Mouse (Mus musculus) brain, embryonic 14.5 days (tissue): ENCODE data around the gene Slc2a4. TPM values are rescaled to one million over a fixed set of nuclear protein-coding genes. Genes with fewer than 3 reads are reported as not detected.
A peak's percentile ranks its signal among the peaks of the same experiment; 100 is the strongest.

Experiments
- DNase-seq: peaks from one replicate; pipeline ENCODE4 v3.0.0-alpha.2; 2011; ENCODE audit warnings: low read depth
- CTCF ChIP-seq: fragments of 200-500 bp; IDR thresholded peaks from 2 replicates; pipeline ENCODE4 v1.5.1; 2012; ENCODE audit warnings: inconsistent platforms, mild to moderate bottlenecking, moderate library complexity, borderline replicate concordance; ENCODE audit not compliant: insufficient read depth, insufficient read length; ENCODE audit errors: extremely low read depth
- POLR2A ChIP-seq: fragments of 200-500 bp; IDR thresholded peaks from 2 replicates; pipeline ENCODE4 v1.6.1; 2012; ENCODE audit warnings: mild to moderate bottlenecking, inconsistent platforms, borderline replicate concordance; ENCODE audit not compliant: poor library complexity, insufficient read depth, insufficient read length, severe bottlenecking; ENCODE audit errors: extremely low read depth
- polyA plus RNA-seq: library from polyadenylated mRNA; depleted of rRNA; stranded (reverse); fragments of >200 nt; gene quantifications from 2 replicates; pipeline ENCODE4 v1.2.3, GENCODE M21; 2012; rRNA removed

The Slc2a4 gene
- polyA plus RNA-seq, 1 experiment, result 5.2 TPM

DNA sequence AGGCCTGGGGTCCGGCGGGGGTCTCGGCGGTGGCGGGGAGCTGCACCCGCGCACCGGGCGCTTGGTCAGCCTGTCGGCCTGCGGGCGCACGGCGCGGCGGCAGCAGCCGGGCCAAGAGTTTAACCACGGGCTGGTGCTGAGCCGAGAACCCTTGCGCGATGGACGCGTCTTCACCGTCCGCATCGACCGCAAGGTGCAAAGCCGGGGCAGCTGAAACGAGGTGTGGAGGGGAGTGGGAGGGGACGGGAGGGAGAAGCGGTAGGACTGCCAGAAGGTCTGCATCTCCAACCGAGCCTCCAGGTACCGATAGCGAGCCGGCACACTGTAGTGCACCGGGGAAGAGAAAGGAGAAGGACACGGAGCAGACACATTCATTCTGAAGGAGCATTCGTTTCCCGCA is 46.0 kb downstream of the Slc2a4 start:
- TF ChIP-seq POLR2A (no peak), CTCF (no peak)
- no peak for DNase-seq

DNA sequence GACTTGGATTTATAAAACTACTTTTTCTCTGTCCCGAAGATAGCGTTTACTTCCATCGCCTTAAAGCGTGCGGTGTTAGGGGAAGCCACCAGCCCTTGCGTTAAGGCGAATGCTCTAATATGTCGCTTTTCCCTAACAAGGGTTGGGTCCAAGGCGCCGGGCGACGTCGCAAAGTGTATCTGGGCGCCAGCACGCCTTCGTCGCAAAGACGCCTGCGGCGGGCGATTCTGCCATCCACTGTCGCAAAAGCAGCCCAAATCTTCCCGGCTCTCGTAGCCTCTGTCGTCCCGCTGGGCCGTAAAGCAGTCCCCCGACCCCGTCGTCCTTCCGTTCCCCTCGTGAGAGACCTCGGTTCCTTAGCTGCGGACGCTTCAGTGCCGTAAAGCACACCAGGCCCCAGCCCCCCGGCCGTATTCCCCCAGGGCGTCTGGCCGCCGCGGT is 46.6 kb downstream of the Slc2a4 start:
- DNase-seq, result peak; percentile 100
- TF ChIP-seq CTCF (no peak), POLR2A (no peak; the same call in 1 of the 2 replicates)

DNA sequence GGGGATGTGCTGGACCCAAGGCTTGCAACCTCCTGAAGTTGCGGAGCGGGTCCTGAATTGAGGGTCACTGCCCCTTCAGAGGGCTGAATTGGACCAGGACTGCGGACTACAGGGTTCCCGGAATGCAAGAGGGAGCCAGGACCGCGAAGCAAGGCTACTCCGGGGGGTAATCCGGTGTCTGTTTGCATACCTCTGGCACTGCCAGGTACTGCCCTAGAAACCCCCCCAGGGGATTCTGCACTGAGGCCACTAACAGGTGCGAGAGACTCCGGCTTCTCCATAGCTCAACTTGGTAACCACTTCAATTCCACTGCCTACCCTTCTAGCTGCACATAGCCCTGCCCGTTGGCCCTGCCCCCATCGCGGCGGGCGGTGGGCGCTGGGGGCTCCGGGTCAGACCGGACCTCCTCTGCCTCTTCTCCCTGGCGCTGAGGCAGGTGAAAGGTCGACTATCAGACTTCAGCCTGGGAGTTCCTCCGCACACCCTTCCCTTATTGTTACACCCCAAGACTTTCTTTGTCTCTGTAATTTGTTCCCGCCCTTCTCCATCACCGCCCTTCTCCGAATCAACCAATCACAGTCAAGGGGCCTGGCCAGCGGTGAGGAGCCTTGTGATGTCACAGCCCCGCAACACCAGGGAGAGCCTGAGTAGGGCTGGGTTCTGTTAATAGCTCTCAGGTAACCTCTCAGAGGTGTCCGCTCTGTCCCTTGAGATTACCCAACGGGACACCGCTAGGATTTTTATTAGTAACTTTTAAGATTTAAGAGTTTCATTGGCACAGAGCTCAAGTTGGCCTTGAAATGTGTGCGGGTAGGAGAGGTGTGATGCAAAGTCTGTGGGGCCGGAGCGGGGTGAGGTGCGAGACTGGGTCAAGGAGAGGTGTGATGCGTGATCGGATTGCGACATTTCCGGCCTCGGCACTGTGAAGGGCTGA is 47.2 kb downstream of the Slc2a4 start, which contains the start of the genes 2810408A11Rik and Neurl4:
2810408A11Rik (minus strand) TSS at position 517 of the 935 bp plus-strand sequence.
Neurl4 (plus strand) TSS at position 602 of the 935 bp plus-strand sequence.
- peak; percentile 99 for DNase-seq
- TF ChIP-seq CTCF, result no peak
- TF ChIP-seq POLR2A, result peak; percentile 62; the same call in 1 of the 2 replicates

DNA sequence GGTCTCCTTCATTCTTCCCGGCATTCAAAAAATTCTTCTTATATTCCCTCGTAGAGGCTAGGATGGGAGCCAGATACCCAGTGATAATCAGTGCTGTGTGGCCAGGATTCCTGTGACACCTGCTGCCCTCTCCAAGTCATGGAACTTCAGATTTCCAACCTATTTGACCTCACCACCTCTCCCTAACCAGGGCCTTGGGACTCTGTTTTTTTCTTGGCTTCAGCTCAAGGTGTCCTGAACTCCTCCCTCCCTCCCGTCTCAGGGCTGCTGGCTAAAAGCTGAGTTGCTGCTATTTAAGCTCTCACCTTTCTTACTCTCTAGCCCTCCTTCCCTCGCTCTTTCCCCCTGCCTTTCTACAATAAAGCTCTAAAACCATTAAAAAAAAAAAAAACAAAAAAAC is 48.1 kb downstream of the Slc2a4 start:
- TF ChIP-seq POLR2A (no peak), CTCF (no peak)
- peak; percentile 38 for DNase-seq

DNA sequence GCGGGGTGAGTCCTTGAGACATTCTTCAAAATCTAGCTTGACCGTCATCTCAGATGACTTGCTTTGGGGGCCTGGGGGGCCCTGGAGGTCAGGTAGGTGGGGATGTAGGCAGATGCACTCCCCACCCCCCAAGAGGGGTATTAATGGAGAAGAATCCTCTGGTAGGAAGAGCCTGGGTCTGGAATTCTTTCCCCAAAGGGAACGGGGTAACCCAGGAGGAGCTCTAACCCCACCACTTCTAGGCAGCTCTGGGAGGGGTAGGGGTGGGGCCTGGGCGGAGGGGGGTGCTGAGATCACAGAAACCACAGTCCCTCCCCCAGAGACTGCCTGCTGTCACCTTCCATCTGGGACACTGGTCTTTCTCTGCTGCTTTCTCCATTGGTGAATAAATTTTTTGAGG is 52.7 kb downstream of the Slc2a4 start, which contains the start of gene Acap1:
Acap1 (minus strand) TSS at position 249 of the 400 bp plus-strand sequence.
- no peak for DNase-seq
- TF ChIP-seq POLR2A (no peak), CTCF (no peak)

DNA sequence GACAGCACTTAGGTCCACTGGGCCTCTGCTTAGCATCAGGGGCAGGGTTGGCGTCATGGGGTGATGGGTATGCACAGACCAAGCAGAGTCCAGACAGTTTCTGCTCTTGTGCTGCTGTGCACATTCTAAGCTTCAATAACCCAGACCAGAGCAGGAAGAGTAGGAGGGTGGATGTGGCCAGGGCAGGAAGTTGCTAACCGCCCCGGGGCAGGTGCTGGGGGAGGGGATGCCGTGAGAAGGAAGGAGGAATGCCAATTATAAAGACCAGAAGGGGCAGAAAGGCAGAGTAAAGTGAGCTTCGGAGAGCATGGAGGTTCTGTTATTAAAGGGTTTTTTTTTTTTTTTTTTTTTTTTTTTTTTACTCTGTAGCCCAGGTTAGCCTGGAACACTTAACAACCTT is 53.3 kb downstream of the Slc2a4 start:
- no peak for DNase-seq
- TF ChIP-seq POLR2A (no peak), CTCF (no peak)

Other genes with a start within 250 kb of the Slc2a4 start
- 35.8 and 71.0 TPM in 2 replicates for gene Polr2a, start 189.6 kb downstream of the Slc2a4 start, polyA plus RNA-seq
- gene Slc35g3, start 186.2 kb downstream of the Slc2a4 start, polyA plus RNA-seq, result 0.68 and 1.1 TPM in 2 replicates
- gene Zbtb4, start 182.3 kb downstream of the Slc2a4 start, polyA plus RNA-seq, result 10.0 and 12.1 TPM in 2 replicates
- gene Chrnb1, start 152.2 kb downstream of the Slc2a4 start, polyA plus RNA-seq, result 3.0 and 4.2 TPM in 2 replicates
- gene Fgf11, start 146.3 kb downstream of the Slc2a4 start, polyA plus RNA-seq, result 20.4 and 20.9 TPM in 2 replicates
- gene Tmem102, start 142.6 kb downstream of the Slc2a4 start, polyA plus RNA-seq, result 0.30 and 0.36 TPM in 2 replicates
- not detected in 2 replicates for gene Gm39566, start 132.9 kb downstream of the Slc2a4 start, polyA plus RNA-seq
- not detected in 2 replicates for gene Spem2, start 129.7 kb downstream of the Slc2a4 start, polyA plus RNA-seq
- gene Spem1, start 126.0 kb downstream of the Slc2a4 start, polyA plus RNA-seq, result 1.3 and 1.4 TPM in 2 replicates
- gene Nlgn2, start 110.4 kb downstream of the Slc2a4 start, polyA plus RNA-seq, result 123 and 183 TPM in 2 replicates
- 167 and 271 TPM in 2 replicates for gene Tmem256, start 109.7 kb downstream of the Slc2a4 start, polyA plus RNA-seq
- 86.3 and 105 TPM in 2 replicates for gene Plscr3, start 101.8 kb downstream of the Slc2a4 start, polyA plus RNA-seq
- gene Tnk1, start 89.5 kb downstream of the Slc2a4 start, polyA plus RNA-seq, result 0.18 and 0.29 TPM in 2 replicates
- gene Tmem95, start 70.2 kb downstream of the Slc2a4 start, polyA plus RNA-seq, result not detected in 2 replicates
- 1.6 and 1.9 TPM in 2 replicates for gene Kctd11, start 66.8 kb downstream of the Slc2a4 start, polyA plus RNA-seq
- 0.59 and 0.82 TPM in 2 replicates for gene Acap1, start 52.6 kb downstream of the Slc2a4 start, polyA plus RNA-seq
- 8.5 and 9.5 TPM in 2 replicates for gene 2810408A11Rik, start 47.2 kb downstream of the Slc2a4 start, polyA plus RNA-seq
- 118 and 129 TPM in 2 replicates for gene Neurl4, start 47.1 kb downstream of the Slc2a4 start, polyA plus RNA-seq
- gene Gps2, start 34.3 kb downstream of the Slc2a4 start, polyA plus RNA-seq, result 80.8 and 109 TPM in 2 replicates
- gene Eif5a, start 26.2 kb downstream of the Slc2a4 start, polyA plus RNA-seq, result 727 and 821 TPM in 2 replicates
- 45.0 and 67.9 TPM in 2 replicates for gene Ybx2, start 12.4 kb downstream of the Slc2a4 start, polyA plus RNA-seq
- gene Cldn7, start 16.6 kb upstream of the Slc2a4 start, polyA plus RNA-seq, result 0.33 and 0.38 TPM in 2 replicates
- 98.1 and 110 TPM in 2 replicates for gene Ctdnep1, start 33.0 kb upstream of the Slc2a4 start, polyA plus RNA-seq
- 127 and 159 TPM in 2 replicates for gene Elp5, start 34.3 kb upstream of the Slc2a4 start, polyA plus RNA-seq
- gene Gabarap, start 43.0 kb upstream of the Slc2a4 start, polyA plus RNA-seq, result 457 and 501 TPM in 2 replicates
- 49.2 and 54.9 TPM in 2 replicates for gene Phf23, start 47.6 kb upstream of the Slc2a4 start, polyA plus RNA-seq
- 36.8 and 45.7 TPM in 2 replicates for gene Dvl2, start 52.4 kb upstream of the Slc2a4 start, polyA plus RNA-seq
- 36.0 and 43.9 TPM in 2 replicates for gene Acadvl, start 67.2 kb upstream of the Slc2a4 start, polyA plus RNA-seq
- gene Dlg4, start 68.8 kb upstream of the Slc2a4 start, polyA plus RNA-seq, result 231 and 306 TPM in 2 replicates
- gene Asgr1, start 105.9 kb upstream of the Slc2a4 start, polyA plus RNA-seq, result 1.2 and 1.8 TPM in 2 replicates
- gene Asgr2, start 144.5 kb upstream of the Slc2a4 start, polyA plus RNA-seq, result 0.09 TPM in 1 of 2 replicates, not detected in the other
- 0.33 and 0.37 TPM in 2 replicates for gene Mgl2, start 182.1 kb upstream of the Slc2a4 start, polyA plus RNA-seq
- 0.60 and 0.86 TPM in 2 replicates for gene Clec10a, start 208.0 kb upstream of the Slc2a4 start, polyA plus RNA-seq